Mouse (Mus musculus): ENCODE measurements at regions not wholly inside any gene's neighbourhood (a gene's known extent, or its start where the extent isn't known, plus 50 kb on each side); places are given as distances from the start of the nearest gene placed in this dataset.

DNA sequence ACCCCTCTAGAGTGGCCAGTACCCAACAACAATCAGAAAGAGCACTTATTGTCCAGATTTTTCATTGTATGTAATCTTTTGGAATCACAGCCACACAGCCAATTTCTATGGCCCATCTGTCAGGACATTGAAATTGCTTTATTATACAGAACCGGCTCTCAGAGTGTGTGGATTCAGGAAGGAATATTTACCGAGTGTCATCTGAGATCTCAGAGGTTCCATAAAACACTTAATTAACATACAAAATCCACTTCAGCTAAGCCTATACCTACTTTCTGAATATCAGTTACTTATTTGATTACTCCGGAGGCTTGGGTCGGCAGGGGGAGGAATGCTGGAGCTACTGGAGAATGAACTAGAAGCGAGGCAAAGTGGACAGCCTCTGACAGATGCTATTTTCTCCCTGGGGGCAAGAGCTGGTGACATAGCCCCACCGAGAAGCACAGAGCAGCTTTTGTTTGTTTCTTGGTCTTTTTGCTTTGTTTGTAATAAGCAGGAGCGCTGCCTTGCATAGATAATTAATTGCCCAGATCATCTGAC lies 545.6 kb downstream of the Tmem38b start:
- no peaks in the 10 kb centered on the region for H3K36me3 ChIP-seq (ENCODE audit: control insufficient read depth, insufficient read depth, low read length, poor library complexity, severe bottlenecking)
- no peaks in the 10 kb centered on the region; the same call in 1 of the 2 replicates for H3K27me3 ChIP-seq (ENCODE audit: control insufficient read depth, insufficient read depth, low read length, poor library complexity, severe bottlenecking)
- DNase-seq (ENCODE audit: low read depth, low spot score), result no peak

DNA sequence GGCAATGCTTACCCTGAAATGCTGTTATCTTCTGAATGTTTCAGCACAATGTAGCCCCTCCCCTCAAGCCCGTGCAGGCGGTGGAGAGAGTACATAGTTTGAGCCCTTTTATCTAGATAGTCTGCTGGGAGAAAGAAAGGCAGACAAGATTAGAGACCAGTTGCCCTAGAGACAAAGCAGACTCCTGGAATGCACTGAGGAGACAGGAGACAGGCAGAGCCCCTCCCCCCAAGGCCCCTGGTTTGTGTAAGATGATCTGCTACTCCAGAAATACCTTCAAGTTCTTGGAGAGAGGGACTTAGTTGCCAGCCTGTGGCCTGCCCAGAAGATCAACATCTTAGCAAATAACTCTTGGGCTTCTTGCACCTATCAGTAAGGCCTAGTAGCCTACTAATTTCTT lies 547.8 kb downstream of the Tmem38b start:
- no peaks in the 10 kb centered on the region for H3K36me3 ChIP-seq (ENCODE audit: control insufficient read depth, insufficient read depth, low read length, poor library complexity, severe bottlenecking)
- DNase-seq (ENCODE audit: low read depth, low spot score), result no peak
- H3K27me3 ChIP-seq (ENCODE audit: control insufficient read depth, insufficient read depth, low read length, poor library complexity, severe bottlenecking), result no peaks in the 10 kb centered on the region; the same call in 1 of the 2 replicates

DNA sequence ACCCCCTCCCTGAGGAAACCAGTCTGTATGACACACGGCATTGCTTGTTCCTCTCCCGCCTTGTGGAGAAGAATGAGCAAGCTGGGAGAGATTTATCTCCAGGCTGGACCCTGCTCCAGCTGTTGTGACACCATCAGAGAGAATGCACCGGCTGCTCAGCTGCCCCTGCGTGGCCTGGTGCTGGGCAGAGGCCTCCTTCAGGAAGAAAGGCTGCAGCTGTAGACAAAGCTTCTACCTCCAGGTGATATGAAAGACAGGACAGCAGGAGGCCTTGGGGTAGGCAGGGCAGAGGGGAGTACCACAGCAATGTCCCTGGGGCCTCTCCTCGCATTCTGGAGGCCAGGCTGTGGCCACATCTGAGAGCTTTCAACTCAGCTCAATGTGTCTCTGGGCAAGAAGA lies 548.6 kb downstream of the Tmem38b start:
- Histone ChIP-seq H3K36me3 (ENCODE audit: control insufficient read depth, insufficient read depth, low read length, poor library complexity, severe bottlenecking) (no peaks in the 10 kb centered on the region), H3K27me3 (ENCODE audit: control insufficient read depth, insufficient read depth, low read length, poor library complexity, severe bottlenecking) (no peaks in the 10 kb centered on the region; the same call in 1 of the 2 replicates)
- no peak for DNase-seq (ENCODE audit: low read depth, low spot score)

DNA sequence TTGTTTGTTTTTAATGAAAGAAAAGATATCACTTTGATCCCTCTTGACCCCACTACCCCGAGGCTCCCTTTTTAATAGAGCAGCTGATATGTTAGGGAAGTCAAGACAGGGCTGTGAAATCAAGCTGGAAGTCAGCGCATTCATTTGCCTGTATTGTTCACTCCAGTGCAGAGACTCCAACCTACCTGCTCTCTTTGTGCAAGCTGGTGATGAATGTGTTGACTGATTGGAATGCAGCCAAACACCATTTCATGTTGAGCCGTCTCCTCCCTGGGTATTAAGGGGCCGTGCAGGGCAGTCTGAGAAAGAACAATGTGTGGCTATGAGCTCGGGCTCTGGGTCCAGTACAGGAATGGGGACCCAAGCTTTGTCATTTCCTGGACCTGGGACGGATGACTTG lies 557.4 kb upstream of the Zfp462 start:
- Histone ChIP-seq H3K36me3 (ENCODE audit: control insufficient read depth, insufficient read depth, low read length, poor library complexity, severe bottlenecking) (no peaks in the 10 kb centered on the region), H3K27me3 (ENCODE audit: control insufficient read depth, insufficient read depth, low read length, poor library complexity, severe bottlenecking) (no peaks in the 10 kb centered on the region)
- no peak for DNase-seq (ENCODE audit: low read depth, low spot score)

DNA sequence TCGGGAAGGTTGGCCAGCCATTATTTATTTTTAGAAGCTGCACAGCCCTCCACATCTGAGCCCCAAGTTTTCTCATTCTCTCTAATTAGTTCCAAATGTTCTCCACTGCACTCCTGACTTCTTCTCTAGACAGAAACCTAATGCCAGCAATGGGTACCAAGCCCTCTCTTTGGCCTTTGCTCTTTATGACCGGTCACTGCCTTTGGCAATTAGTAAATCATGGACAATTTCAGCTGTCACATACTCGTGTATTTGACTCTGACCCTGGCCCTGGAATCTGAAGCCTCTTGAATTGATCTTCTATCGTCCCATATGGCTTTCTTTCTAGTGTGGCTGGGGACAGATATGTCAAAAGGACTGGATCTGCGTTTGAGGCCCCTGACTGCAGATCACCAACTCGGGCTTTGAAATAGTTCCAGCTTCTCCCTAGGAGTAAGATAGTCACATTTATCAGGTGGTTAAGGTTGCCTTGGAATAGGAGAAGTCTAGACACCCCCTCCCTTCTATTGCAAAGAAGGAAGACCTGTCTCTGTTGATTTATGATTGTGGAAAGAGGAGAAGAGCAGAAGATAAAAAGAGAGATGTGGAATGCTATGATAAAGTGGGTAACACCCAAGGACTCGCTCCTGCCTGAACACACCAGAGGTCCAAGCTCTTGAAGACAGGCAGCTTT lies 553.2 kb upstream of the Zfp462 start:
- DNase-seq (ENCODE audit: low read depth, low spot score), result no peak
- H3K27me3 ChIP-seq (ENCODE audit: control insufficient read depth, insufficient read depth, low read length, poor library complexity, severe bottlenecking), result no peaks in the 10 kb centered on the region

DNA sequence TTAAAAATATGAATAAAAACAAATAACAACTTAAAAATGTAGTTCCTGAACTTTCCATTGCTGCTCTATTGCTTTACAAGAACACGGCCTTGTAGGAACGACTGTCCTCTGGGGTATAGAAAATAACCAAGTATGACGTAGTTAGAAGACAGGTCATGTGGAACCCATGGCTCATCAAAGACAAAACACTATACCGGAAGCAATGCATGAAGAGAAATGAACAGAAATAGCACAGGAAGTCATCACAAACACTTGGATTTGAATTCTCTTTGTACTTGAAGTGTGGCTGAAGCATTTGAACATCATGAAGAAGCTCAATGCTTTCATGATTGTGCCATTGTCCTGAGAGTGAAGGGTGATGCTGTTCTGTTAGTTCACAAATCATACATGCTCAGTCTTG lies 538.7 kb upstream of the Zfp462 start:
- Histone ChIP-seq H3K27me3 (ENCODE audit: control insufficient read depth, insufficient read depth, low read length, poor library complexity, severe bottlenecking) (no peaks in the 10 kb centered on the region), H3K36me3 (ENCODE audit: control insufficient read depth, insufficient read depth, low read length, poor library complexity, severe bottlenecking) (no peaks in the 10 kb centered on the region)
- DNase-seq (ENCODE audit: low read depth, low spot score), result peak; percentile 79

More for the DNA sequence above, 553.2 kb upstream of the Zfp462 start:
- H3K36me3 ChIP-seq (ENCODE audit: control insufficient read depth, insufficient read depth, low read length, poor library complexity, severe bottlenecking), result no peaks in the 10 kb centered on the region

DNA sequence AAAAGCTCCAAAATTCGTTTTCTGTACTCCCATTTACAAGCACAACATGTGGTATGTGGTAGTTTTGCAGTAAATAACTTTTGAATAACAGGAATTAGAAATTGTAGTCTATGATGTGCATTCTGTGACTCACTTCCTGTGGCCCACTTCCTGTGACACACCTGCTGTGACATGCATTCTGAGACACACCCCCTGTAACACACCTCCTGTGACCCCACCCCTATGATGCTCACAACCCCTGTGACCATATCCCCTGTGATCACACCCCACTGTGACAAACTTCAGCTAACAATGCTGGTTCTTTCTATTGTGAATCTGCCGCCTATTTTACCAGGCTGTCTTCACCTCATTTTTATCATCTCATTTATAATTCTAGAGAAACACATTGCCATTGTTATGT lies 536.9 kb upstream of the Zfp462 start:
- Histone ChIP-seq H3K27me3 (ENCODE audit: control insufficient read depth, insufficient read depth, low read length, poor library complexity, severe bottlenecking) (no peaks in the 10 kb centered on the region), H3K36me3 (ENCODE audit: control insufficient read depth, insufficient read depth, low read length, poor library complexity, severe bottlenecking) (no peaks in the 10 kb centered on the region)
- DNase-seq (ENCODE audit: low read depth, low spot score), result peak; percentile 70

DNA sequence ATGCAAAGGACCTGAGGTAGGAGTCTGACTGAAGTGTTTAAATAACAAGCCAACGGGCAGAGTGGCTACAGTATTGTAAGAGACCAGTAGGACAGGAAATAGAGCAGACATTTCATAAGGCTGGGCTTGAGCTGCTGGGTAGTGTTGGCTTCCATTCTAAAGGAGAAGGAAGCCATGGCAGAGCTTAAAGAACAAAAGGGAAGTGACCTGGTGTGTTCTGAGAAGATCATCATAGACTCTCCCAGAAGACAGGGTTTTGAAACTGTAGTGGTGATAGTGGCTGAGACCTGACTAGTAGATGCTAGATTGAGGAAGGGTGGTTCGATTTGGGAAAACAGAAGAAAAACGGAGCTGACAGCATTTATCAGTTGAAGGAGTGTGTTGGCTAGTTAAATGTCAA lies 514.1 kb upstream of the Zfp462 start:
- no peaks in the 10 kb centered on the region for H3K36me3 ChIP-seq (ENCODE audit: control insufficient read depth, insufficient read depth, low read length, poor library complexity, severe bottlenecking)
- peak; percentile 15 for DNase-seq (ENCODE audit: low read depth, low spot score)
- H3K27me3 ChIP-seq (ENCODE audit: control insufficient read depth, insufficient read depth, low read length, poor library complexity, severe bottlenecking), result no peaks in the 10 kb centered on the region

DNA sequence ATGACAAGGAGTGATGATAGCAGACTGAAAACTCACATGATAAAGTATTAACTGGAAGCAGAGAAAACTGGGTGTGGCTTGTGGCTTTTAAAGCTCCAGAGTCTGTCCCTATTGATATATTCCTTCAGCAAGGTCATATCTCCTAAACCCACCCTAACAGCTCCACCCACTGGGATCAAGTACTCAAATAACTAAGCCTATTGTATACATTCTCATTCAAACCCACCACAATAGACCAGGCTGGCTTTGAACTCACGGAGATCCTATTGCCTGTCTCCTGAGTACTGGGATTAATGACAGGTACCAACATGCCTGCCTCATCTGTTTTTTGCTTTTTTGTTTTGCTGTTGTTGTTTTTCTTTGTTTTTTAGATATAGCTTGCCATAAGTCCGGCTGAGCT lies 484.3 kb upstream of the Zfp462 start:
- Histone ChIP-seq H3K36me3 (ENCODE audit: control insufficient read depth, insufficient read depth, low read length, poor library complexity, severe bottlenecking) (no peaks in the 10 kb centered on the region), H3K27me3 (ENCODE audit: control insufficient read depth, insufficient read depth, low read length, poor library complexity, severe bottlenecking) (no peaks in the 10 kb centered on the region)
- DNase-seq (ENCODE audit: low read depth, low spot score), result no peak

DNA sequence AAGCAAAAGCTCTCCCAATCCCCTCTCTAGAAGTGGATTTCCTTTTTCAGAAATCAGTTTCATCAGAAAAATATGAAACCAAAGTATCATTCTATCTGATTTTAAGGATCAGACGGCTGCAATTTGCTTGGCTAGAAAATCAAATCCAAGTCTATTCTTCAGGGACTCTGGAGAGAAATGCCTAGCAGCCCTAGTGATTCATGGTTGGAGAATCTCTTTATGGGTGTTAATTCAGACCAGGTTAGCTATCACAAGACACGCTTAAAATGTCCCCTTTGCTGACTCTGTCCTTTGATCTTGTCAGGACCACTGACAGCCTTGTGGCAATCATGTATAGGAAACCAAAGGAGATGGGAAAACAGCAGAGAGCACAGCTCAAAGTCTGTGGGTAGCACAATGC lies 475.7 kb upstream of the Zfp462 start:
- Histone ChIP-seq H3K27me3 (ENCODE audit: control insufficient read depth, insufficient read depth, low read length, poor library complexity, severe bottlenecking) (no peaks in the 10 kb centered on the region), H3K36me3 (ENCODE audit: control insufficient read depth, insufficient read depth, low read length, poor library complexity, severe bottlenecking) (no peaks in the 10 kb centered on the region)
- no peak for DNase-seq (ENCODE audit: low read depth, low spot score)

DNA sequence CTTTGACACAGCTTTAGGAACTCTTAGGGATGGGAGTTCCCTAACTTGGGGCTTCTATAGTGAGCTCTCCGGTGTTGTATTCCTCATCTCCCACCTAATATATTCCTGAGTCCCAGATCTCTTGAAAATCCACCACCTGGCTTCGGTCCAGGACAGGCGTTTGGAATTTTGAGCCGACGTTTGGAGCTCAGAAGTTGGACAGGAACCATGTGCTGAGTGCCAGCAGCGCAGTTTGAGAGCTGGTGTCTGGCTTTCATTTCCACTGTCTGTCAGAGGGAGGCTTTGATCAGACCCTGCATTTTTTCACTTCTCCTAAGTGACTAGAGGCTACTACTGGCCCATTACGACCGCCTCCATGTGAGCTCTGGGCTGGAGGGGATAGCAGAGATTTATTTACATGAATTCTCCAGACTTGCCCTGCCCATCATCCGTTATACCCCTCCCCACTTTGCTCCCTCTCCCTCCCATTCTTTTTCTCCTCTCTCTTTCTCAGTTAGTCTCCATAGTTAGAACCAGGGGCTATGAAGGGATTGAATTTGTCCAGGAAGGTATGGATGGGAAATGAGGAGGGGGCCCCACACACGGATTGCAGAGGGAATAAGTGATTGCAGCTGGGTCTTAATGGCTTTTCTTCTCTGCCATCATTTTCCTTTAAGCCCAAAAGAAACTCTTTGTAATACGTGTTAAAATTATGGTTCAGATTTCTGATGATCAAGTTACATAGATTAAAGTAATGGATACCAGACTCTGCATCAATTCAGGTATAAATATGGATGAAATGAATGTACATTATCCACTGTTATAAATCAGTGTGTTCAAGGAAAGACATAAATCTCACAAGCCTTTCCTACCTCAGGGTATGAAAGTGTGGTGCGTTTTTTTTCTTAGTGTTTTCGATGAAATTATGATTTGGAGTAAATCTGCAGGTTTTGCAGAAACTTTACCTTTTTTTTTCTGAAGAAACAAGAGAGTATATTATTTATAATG lies 474.5 kb upstream of the Zfp462 start:
- no peaks in the 10 kb centered on the region for H3K36me3 ChIP-seq (ENCODE audit: control insufficient read depth, insufficient read depth, low read length, poor library complexity, severe bottlenecking)
- no peaks in the 10 kb centered on the region for H3K27me3 ChIP-seq (ENCODE audit: control insufficient read depth, insufficient read depth, low read length, poor library complexity, severe bottlenecking)
- DNase-seq (ENCODE audit: low read depth, low spot score), result no peak

DNA sequence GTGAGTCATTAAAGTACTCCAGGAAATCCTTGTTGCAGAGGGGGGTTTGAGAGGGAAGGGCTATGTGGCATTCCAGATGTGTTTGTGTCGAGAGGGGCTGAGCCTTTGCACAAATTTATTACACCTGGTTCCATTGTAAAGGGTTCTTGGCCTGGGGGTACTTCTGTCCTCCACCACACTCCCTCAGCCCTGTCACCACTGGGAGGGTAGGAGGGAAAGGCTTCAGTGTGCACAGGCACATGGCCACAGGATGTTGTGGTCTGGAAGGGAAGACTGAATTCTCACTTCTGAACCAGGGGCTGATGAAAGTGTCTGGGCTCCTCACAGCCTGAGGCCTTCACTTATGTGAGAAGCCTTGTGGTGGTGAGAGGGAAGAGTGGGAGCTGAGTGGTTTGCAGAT lies 473.8 kb upstream of the Zfp462 start:
- DNase-seq (ENCODE audit: low read depth, low spot score), result no peak
- no peaks in the 10 kb centered on the region for H3K36me3 ChIP-seq (ENCODE audit: control insufficient read depth, insufficient read depth, low read length, poor library complexity, severe bottlenecking)
- H3K27me3 ChIP-seq (ENCODE audit: control insufficient read depth, insufficient read depth, low read length, poor library complexity, severe bottlenecking), result no peaks in the 10 kb centered on the region

DNA sequence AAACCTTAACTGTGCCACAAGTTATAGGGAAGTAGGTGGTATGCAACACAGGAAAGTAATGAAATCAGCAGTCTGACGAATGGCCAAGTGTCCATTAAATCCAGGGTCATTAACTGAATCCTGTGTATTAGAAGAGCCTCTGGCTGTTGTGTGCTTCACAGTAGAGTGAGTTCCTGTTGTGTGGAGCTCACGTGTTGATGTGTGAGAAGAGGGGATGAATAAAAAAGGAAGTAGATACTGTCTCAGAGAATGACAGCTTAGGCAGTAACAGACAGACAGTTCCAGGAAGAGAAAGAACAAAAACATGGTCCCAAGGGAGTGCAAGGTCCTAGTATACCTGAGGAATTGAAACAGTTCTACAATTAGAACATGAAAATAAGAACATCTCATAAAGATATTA lies 463.1 kb upstream of the Zfp462 start:
- no peaks in the 10 kb centered on the region for H3K36me3 ChIP-seq (ENCODE audit: control insufficient read depth, insufficient read depth, low read length, poor library complexity, severe bottlenecking)
- DNase-seq (ENCODE audit: low read depth, low spot score), result peak; percentile 80

DNA sequence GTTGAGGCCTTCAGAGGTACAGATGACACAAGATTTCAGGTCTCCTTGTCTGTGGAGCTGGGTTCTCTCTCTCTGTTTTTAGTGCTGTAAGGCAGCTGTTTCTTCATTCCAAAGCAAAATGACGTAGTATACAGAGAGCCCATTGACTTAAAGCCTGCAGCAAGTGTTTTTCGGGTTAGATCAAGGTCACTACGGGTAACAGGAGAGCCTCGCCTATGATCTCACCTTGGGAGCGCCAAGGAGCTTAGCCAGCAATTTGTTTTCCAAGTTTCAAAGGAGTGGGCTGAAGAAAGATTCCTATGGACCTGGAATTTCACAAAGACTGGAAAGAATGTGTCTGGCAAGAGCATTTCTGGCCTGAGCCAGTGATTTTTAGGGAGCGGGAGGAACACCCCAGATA lies 451.8 kb upstream of the Zfp462 start:
- H3K27me3 ChIP-seq (ENCODE audit: control insufficient read depth, insufficient read depth, low read length, poor library complexity, severe bottlenecking), result no peaks in the 10 kb centered on the region
- DNase-seq (ENCODE audit: low read depth, low spot score), result no peak
- H3K36me3 ChIP-seq (ENCODE audit: control insufficient read depth, insufficient read depth, low read length, poor library complexity, severe bottlenecking), result no peaks in the 10 kb centered on the region

More for the DNA sequence above, 463.1 kb upstream of the Zfp462 start:
- H3K27me3 ChIP-seq (ENCODE audit: control insufficient read depth, insufficient read depth, low read length, poor library complexity, severe bottlenecking), result no peaks in the 10 kb centered on the region

All from splenic B cell, adult 2 months (primary cell).